Mouse (Mus musculus): ENCODE measurements around the gene Ripor3. TPM values are rescaled to one million over a fixed set of nuclear protein-coding genes. Genes with fewer than 3 reads are reported as not detected.

Gene Ripor3
- polyA plus RNA-seq, 1 experiment from 2014 or later, result 1.5 TPM

DNA sequence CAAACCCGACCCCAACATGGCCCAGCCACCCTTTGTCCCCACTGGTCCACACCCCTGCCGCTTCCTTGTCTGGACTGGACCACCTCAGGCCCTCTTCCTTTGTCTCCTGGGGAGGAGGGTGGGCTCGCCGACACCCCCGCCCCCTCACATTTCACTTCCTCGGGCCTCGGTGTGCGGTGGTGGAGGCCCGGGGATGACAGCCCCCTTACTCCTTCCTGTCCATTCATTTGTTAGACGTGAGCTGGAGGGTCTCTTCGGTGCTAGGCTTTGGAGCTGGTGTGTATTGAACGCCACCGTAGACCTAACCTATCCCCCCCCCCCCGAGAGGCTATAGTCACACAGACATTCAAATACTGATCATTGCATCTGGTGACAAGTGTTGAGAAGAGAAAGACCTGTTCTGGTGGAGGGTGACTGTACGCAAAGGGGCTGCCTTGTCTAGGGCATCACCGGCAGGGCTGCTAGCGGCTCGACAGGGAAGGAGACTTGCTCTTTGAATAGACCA is 77.6 kb downstream of the Ripor3 start:
- Histone ChIP-seq H3K27me3 (replicated peaks) (no peaks in the 10 kb centered on the region), H3K9ac (peak overlapping the region; percentile 97), H3K4me2 (peak overlapping the region; percentile 93), H3K36me3 (no peaks in the 10 kb centered on the region), H3K4me3 (peak overlapping the region; percentile 93), H3K4me1 (replicated peaks) (peaks cover 46% of the 10 kb centered on the region), H3K27ac (ENCODE audit: poor library complexity, severe bottlenecking) (peak overlapping the region; percentile 48), H3K9me3 (replicated peaks) (no peaks in the 10 kb centered on the region)
- peak; percentile 51; the same call in 1 of the 2 replicates for ATAC-seq (ENCODE audit: insufficient number of reproducible peaks, low FRiP score)
- under 1% methylated on average over 18 of the region's 18 CpGs for WGBS

DNA sequence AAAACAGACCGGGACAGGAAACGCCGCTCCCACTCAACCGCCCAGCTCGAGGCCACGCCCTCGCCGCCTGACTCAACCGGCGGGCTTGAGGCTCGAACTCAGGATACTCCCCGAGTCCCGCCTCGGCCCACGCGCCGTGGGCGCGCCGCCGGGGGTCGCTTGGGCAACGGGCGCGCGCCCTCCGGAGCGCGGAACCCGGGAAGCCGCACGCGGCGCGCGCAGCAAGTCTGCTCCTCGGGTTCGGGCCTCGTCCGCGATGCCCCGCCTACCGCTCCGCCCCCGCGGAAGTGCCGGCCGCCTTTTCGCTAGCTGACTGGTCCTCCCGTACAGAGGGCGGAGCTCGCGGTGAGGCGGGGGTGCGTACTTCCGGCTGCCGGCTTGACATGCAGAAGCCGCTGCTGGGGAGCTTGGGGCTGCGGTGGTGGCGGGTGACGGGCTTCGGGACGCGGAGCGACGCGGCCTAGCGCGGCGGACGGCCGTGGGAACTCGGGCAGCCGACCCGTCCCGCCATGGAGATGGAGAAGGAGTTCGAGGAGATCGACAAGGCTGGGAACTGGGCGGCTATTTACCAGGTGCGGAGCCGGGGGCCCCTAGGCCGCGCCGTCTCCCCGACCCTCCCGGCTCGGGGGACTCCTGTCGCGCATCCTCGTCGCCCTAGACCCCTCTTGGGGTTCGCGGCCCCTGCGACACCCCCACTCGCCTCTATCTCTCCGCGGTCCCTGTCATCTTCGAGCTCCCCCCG is 78.3 kb downstream of the Ripor3 start, which contains the start of gene Ptpn1:
Gene Ptpn1, plus strand, starts transcription at position 73 of the 742 bp plus-strand sequence.
- peak within 1 kb of the TSS; percentile 62 for H3K27ac ChIP-seq (ENCODE audit: poor library complexity, severe bottlenecking)
- peak within 1 kb of the TSS; percentile 93 for H3K4me2 ChIP-seq
- peak within 1 kb of the TSS; percentile 93 for H3K4me3 ChIP-seq
- under 1% methylated on average over 98 of the region's 99 CpGs for WGBS
- peak; percentile 95 for ATAC-seq (ENCODE audit: insufficient number of reproducible peaks, low FRiP score)
- H3K27me3 ChIP-seq (replicated peaks), result no peaks in the 10 kb centered on the region
- H3K4me1 ChIP-seq (replicated peaks), result peaks cover 43% of the 10 kb centered on the region
- H3K9me3 ChIP-seq (replicated peaks), result no peaks in the 10 kb centered on the region
- H3K36me3 ChIP-seq, result no peaks in the 10 kb centered on the region
- H3K9ac ChIP-seq, result peak within 1 kb of the TSS; percentile 97

GRCm38 (mm10) chr2:167930975-167931374 is 79.4 kb downstream of the Ripor3 start:
- Histone ChIP-seq H3K27ac (ENCODE audit: poor library complexity, severe bottlenecking) (no peak overlapping the region), H3K36me3 (no peaks in the 10 kb centered on the region)

More at GRCm38 (mm10) chr2:167930975-167931374, 79.4 kb downstream of the Ripor3 start:
- Histone ChIP-seq H3K4me2 (peak overlapping the region; percentile 93), H3K4me3 (peak overlapping the region; percentile 93; the same call in 1 of the 2 replicates), H3K27me3 (replicated peaks) (no peaks in the 10 kb centered on the region), H3K9me3 (replicated peaks) (no peaks in the 10 kb centered on the region), H3K9ac (peak overlapping the region; percentile 97), H3K4me1 (replicated peaks) (peaks cover 31% of the 10 kb centered on the region)
- ATAC-seq (ENCODE audit: insufficient number of reproducible peaks, low FRiP score), result no peak
- WGBS, result 94% methylated on average over 3 of the region's 3 CpGs

Other genes starting within 250 kb of the Ripor3 start
- 59.5 and 63.3 TPM in 2 replicates for gene Ptpn1, start 78.6 kb downstream of the Ripor3 start, polyA plus RNA-seq (2016; fragmentation: Nextera tagmentation; extraction: Ambion mirVana)
- 13.0 and 13.2 TPM in 2 replicates for gene Pard6b, start 70.4 kb upstream of the Ripor3 start, polyA plus RNA-seq (2016; fragmentation: Nextera tagmentation; extraction: Ambion mirVana)
- 9.1 and 11.2 TPM in 2 replicates for gene Adnp, start 196.5 kb upstream of the Ripor3 start, polyA plus RNA-seq (2016; fragmentation: Nextera tagmentation; extraction: Ambion mirVana)
- 15.0 and 15.5 TPM in 2 replicates for gene Gm20716, start 219.7 kb upstream of the Ripor3 start, polyA plus RNA-seq (2016; fragmentation: Nextera tagmentation; extraction: Ambion mirVana)
- 96.2 and 101 TPM in 2 replicates for gene Dpm1, start 220.0 kb upstream of the Ripor3 start, polyA plus RNA-seq (2016; fragmentation: Nextera tagmentation; extraction: Ambion mirVana)
- gene Mocs3, start 220.0 kb upstream of the Ripor3 start, polyA plus RNA-seq (2016; fragmentation: Nextera tagmentation; extraction: Ambion mirVana), result 6.5 and 7.0 TPM in 2 replicates

Measured in heart, embryonic 12.5 days (tissue).